Mouse (Mus musculus) liver, embryonic 11.5 days (tissue): ENCODE results near the gene Ftsj1. TPM values are rescaled to one million over a fixed set of nuclear protein-coding genes. Genes with fewer than 3 reads are reported as not detected.

Experiments
- ATAC-seq: fragments of 200-750 bp; cut with Nextera tagmentation; replicated peaks from 2 replicates; pipeline ENCODE4 v1.8.0; 2017; ENCODE audit warnings: moderate number of reproducible peaks, mild to moderate bottlenecking, moderate TSS enrichment, moderate library complexity; ENCODE audit not compliant: low FRiP score
- DNase-seq: peaks from one replicate; pipeline ENCODE4 v3.0.0-alpha.2; 2017; ENCODE audit warnings: low spot score
- H3K27ac ChIP-seq: fragments of 300-500 bp; sonication (generic); 2 replicates; pipeline ENCODE4 v1.5.1; 2014; ENCODE audit warnings: mild to moderate bottlenecking, low read depth, low read length, control low read depth
- H3K27me3 ChIP-seq: fragments of 300-500 bp; sonication (generic); replicated peaks from 2 replicates; pipeline ENCODE4 v1.6.1; 2014; ENCODE audit warnings: low read length, mixed read lengths; ENCODE audit not compliant: control insufficient read depth, insufficient read depth
- H3K36me3 ChIP-seq: fragments of 300-500 bp; sonication (generic); 2 replicates; pipeline ENCODE4 v1.6.1; 2014; ENCODE audit warnings: mild to moderate bottlenecking, low read length, moderate library complexity, mixed read lengths; ENCODE audit not compliant: control insufficient read depth, insufficient read depth
- H3K4me1 ChIP-seq: fragments of 300-500 bp; sonication (generic); replicated peaks from 2 replicates; pipeline ENCODE4 v1.6.1; 2014; ENCODE audit warnings: low read length, mixed read lengths; ENCODE audit not compliant: control insufficient read depth, insufficient read depth
- H3K4me2 ChIP-seq: fragments of 300-500 bp; sonication (generic); 2 replicates; pipeline ENCODE4 v1.6.1; 2014; ENCODE audit warnings: mild to moderate bottlenecking, control low read depth, moderate library complexity
- H3K4me3 ChIP-seq: fragments of 300-500 bp; sonication (generic); 2 replicates; pipeline ENCODE4 v1.5.1; 2014; ENCODE audit warnings: low read depth, low read length, control low read depth
- H3K9ac ChIP-seq: fragments of 300-500 bp; sonication (generic); 2 replicates; pipeline ENCODE4 v1.6.1; 2014; ENCODE audit warnings: low read depth, low read length, control low read depth
- H3K9me3 ChIP-seq: fragments of 300-500 bp; sonication (generic); 2 replicates; pipeline ENCODE4 v1.6.1; 2016; ENCODE audit warnings: low read length, inconsistent platforms, mixed read lengths; ENCODE audit not compliant: control insufficient read depth
- WGBS: fragments of 180-500 bp; shearing (Covaris S2); extraction: QIAGEN DNeasy Blood & Tissue Kit; methylation state at CpG from one replicate; pipeline ENCODE4 v1.1.7; 2014; 5-methylcytosine and 5-hydroxymethylcytosine counted together
- polyA plus RNA-seq: library from polyadenylated mRNA; unstranded; fragments of >200 nt; fragmentation: Nextera tagmentation; extraction: Ambion mirVana; gene quantifications from 2 replicates; pipeline ENCODE4 v1.2.1, GENCODE M21; 2014

Ftsj1 gene
- polyA plus RNA-seq, 1 experiment from 2014 or later, result 62.7 TPM

GRCm38 (mm10) chrX:8223473-8223872 is 28.7 kb downstream of the Ftsj1 start:
- H3K27ac ChIP-seq, result no peak overlapping the region
- no peaks in the 10 kb centered on the region for H3K9me3 ChIP-seq
- H3K4me1 ChIP-seq, result no peaks in the 10 kb centered on the region
- no peak for DNase-seq
- H3K4me3 ChIP-seq, result no peak overlapping the region
- no peak overlapping the region for H3K4me2 ChIP-seq
- 0 out of 2 replicates have a peak, but pooled peaks have one; percentile 56 for ATAC-seq
- H3K27me3 ChIP-seq, result no peaks in the 10 kb centered on the region
- H3K36me3 ChIP-seq, result no peaks in the 10 kb centered on the region
- H3K9ac ChIP-seq, result no peak overlapping the region
- WGBS, result 69% methylated on average over 7 of the region's 7 CpGs

- no peak overlapping the region for H3K4me2 ChIP-seq
- H3K9ac ChIP-seq, result no peak overlapping the region
- H3K27me3 ChIP-seq, result no peaks in the 10 kb centered on the region; the same call in 1 of the 2 replicates
- H3K9me3 ChIP-seq, result no peaks in the 10 kb centered on the region
- no peak overlapping the region for H3K4me3 ChIP-seq
- WGBS, result 51% methylated on average over 7 of the region's 7 CpGs
- H3K27ac ChIP-seq, result no peak overlapping the region
- H3K4me1 ChIP-seq, result no peaks in the 10 kb centered on the region
- DNase-seq (no peak), ATAC-seq (no peak)
- H3K36me3 ChIP-seq, result no peaks in the 10 kb centered on the region
Measured at GRCm38 (mm10) chrX:8222678-8223421, 29.4 kb downstream of the Ftsj1 start.

- Histone ChIP-seq H3K4me1 (no peaks in the 10 kb centered on the region), H3K9ac (no peak overlapping the region), H3K27me3 (no peaks in the 10 kb centered on the region; the same call in 1 of the 2 replicates), H3K4me3 (no peak overlapping the region), H3K9me3 (no peaks in the 10 kb centered on the region), H3K27ac (no peak overlapping the region), H3K4me2 (no peak overlapping the region), H3K36me3 (no peaks in the 10 kb centered on the region)
- ATAC-seq, result no peak
- no peak for DNase-seq
- WGBS, result 44% methylated on average over 3 of the region's 3 CpGs
Measured at GRCm38 (mm10) chrX:8222296-8222677, 29.9 kb downstream of the Ftsj1 start.

- no peaks in the 10 kb centered on the region; the same call in 1 of the 2 replicates for H3K27me3 ChIP-seq
- H3K36me3 ChIP-seq, result no peaks in the 10 kb centered on the region
- H3K27ac ChIP-seq, result no peak overlapping the region
- H3K9ac ChIP-seq, result no peak overlapping the region
- WGBS, result 27% methylated on average over 8 of the region's 8 CpGs
- no peak for ATAC-seq
- no peak for DNase-seq
- no peaks in the 10 kb centered on the region for H3K9me3 ChIP-seq
- no peak overlapping the region for H3K4me2 ChIP-seq
- no peaks in the 10 kb centered on the region for H3K4me1 ChIP-seq
- no peak overlapping the region for H3K4me3 ChIP-seq
Measured at GRCm38 (mm10) chrX:8219651-8220050, 32.6 kb downstream of the Ftsj1 start.

- H3K36me3 ChIP-seq, result no peaks in the 10 kb centered on the region
- H3K4me2 ChIP-seq, result no peak overlapping the region
- H3K27ac ChIP-seq, result no peak overlapping the region
- DNase-seq (no peak), ATAC-seq (no peak)
- H3K9ac ChIP-seq, result no peak overlapping the region
- no peaks in the 10 kb centered on the region for H3K9me3 ChIP-seq
- 40% methylated on average over 2 of the region's 2 CpGs for WGBS
- no peaks in the 10 kb centered on the region for H3K4me1 ChIP-seq
- no peaks in the 10 kb centered on the region; the same call in 1 of the 2 replicates for H3K27me3 ChIP-seq
- no peak overlapping the region for H3K4me3 ChIP-seq
Measured at GRCm38 (mm10) chrX:8218114-8218513, 34.1 kb downstream of the Ftsj1 start.

- 30% methylated on average over 6 of the region's 6 CpGs for WGBS
- DNase-seq, result no peak
- no peak overlapping the region for H3K9ac ChIP-seq
- no peaks in the 10 kb centered on the region for H3K4me1 ChIP-seq
- ATAC-seq, result no peak
- no peak overlapping the region for H3K4me2 ChIP-seq
- no peak overlapping the region for H3K4me3 ChIP-seq
- H3K27me3 ChIP-seq, result no peaks in the 10 kb centered on the region; the same call in 1 of the 2 replicates
- no peaks in the 10 kb centered on the region for H3K36me3 ChIP-seq
- H3K9me3 ChIP-seq, result no peaks in the 10 kb centered on the region
- no peak overlapping the region for H3K27ac ChIP-seq
Measured at GRCm38 (mm10) chrX:8217383-8217782, 34.8 kb downstream of the Ftsj1 start.

GRCm38 (mm10) chrX:8211490-8212207 is 40.6 kb downstream of the Ftsj1 start:
- Histone ChIP-seq H3K4me1 (no peaks in the 10 kb centered on the region), H3K9me3 (no peaks in the 10 kb centered on the region), H3K4me3 (no peak overlapping the region), H3K4me2 (no peak overlapping the region), H3K27me3 (no peaks in the 10 kb centered on the region), H3K36me3 (no peaks in the 10 kb centered on the region), H3K9ac (no peak overlapping the region), H3K27ac (no peak overlapping the region)
- WGBS, result 68% methylated on average over 7 of the region's 7 CpGs
- DNase-seq (no peak), ATAC-seq (no peak)

GRCm38 (mm10) chrX:8209720-8210119 is 42.5 kb downstream of the Ftsj1 start:
- no peak overlapping the region for H3K4me3 ChIP-seq
- H3K27me3 ChIP-seq, result peaks cover 3% of the 10 kb centered on the region
- H3K9me3 ChIP-seq, result no peaks in the 10 kb centered on the region
- no peaks in the 10 kb centered on the region for H3K4me1 ChIP-seq
- DNase-seq (no peak), ATAC-seq (no peak)
- 52% methylated on average over 2 of the region's 2 CpGs for WGBS
- H3K9ac ChIP-seq, result no peak overlapping the region
- no peak overlapping the region for H3K27ac ChIP-seq
- H3K36me3 ChIP-seq, result no peaks in the 10 kb centered on the region
- no peak overlapping the region for H3K4me2 ChIP-seq

- peaks cover 3% of the 10 kb centered on the region for H3K27me3 ChIP-seq
- no peaks in the 10 kb centered on the region for H3K9me3 ChIP-seq
- peak overlapping the region; percentile 62 for H3K4me2 ChIP-seq
- ATAC-seq (no peak), DNase-seq (no peak)
- no peak overlapping the region for H3K27ac ChIP-seq
- no peaks in the 10 kb centered on the region for H3K4me1 ChIP-seq
- no peak overlapping the region for H3K4me3 ChIP-seq
- H3K9ac ChIP-seq, result no peak overlapping the region
- no peaks in the 10 kb centered on the region for H3K36me3 ChIP-seq
- WGBS, result 27% methylated on average over 4 of the region's 4 CpGs
Measured at GRCm38 (mm10) chrX:8207224-8207623, 45.0 kb downstream of the Ftsj1 start.
